Mouse (Mus musculus) lung, embryonic 14.5 days (tissue): Measurements from ENCODE around the gene Tmem38a. TPM values are rescaled to one million over a fixed set of nuclear protein-coding genes. Genes with fewer than 3 reads are reported as not detected.

ENCODE experiments used
- ATAC-seq: fragments of 200-750 bp; cut with Nextera tagmentation; 2 replicates; pipeline ENCODE4 v1.8.0; 2017; ENCODE audit warnings: mild to moderate bottlenecking, moderate TSS enrichment, moderate library complexity; ENCODE audit not compliant: insufficient read depth
- DNase-seq: peaks from one replicate; pipeline ENCODE4 v3.0.0-alpha.2; 2015
- H3K27ac ChIP-seq: fragments of 300-500 bp; sonication (generic); 2 replicates; pipeline ENCODE4 v1.5.1; 2014; ENCODE audit warnings: low read depth, mild to moderate bottlenecking, moderate library complexity
- H3K27me3 ChIP-seq: fragments of 300-500 bp; sonication (generic); 2 replicates; pipeline ENCODE4 v1.6.1; 2014; ENCODE audit warnings: low read length, control low read depth; ENCODE audit not compliant: insufficient read depth
- H3K36me3 ChIP-seq: fragments of 300-500 bp; sonication (generic); 2 replicates; pipeline ENCODE4 v1.6.1; 2014; ENCODE audit warnings: control low read depth; ENCODE audit not compliant: insufficient read depth
- H3K4me1 ChIP-seq: fragments of 300-500 bp; sonication (generic); 2 replicates; pipeline ENCODE4 v1.6.1; 2014; ENCODE audit warnings: antibody characterized with exemption, control low read depth; ENCODE audit not compliant: insufficient read depth
- H3K4me2 ChIP-seq: fragments of 300-500 bp; sonication (generic); 2 replicates; pipeline ENCODE4 v1.6.1; 2014; ENCODE audit warnings: mild to moderate bottlenecking
- H3K4me3 ChIP-seq: fragments of 300-500 bp; sonication (generic); 2 replicates; pipeline ENCODE4 v1.5.1; 2014; ENCODE audit warnings: low read depth, low read length
- H3K9ac ChIP-seq: fragments of 300-500 bp; sonication (generic); 2 replicates; pipeline ENCODE4 v1.6.1; 2014
- H3K9me3 ChIP-seq: fragments of 300-500 bp; sonication (generic); 2 replicates; pipeline ENCODE4 v1.6.1; 2016; ENCODE audit warnings: low read depth, low read length, control low read depth
- CTCF ChIP-seq: IDR thresholded peaks from 2 replicates; pipeline ENCODE4 v1.5.1; 2016; ENCODE audit warnings: antibody characterized with exemption, low read depth
- WGBS: fragments of 180-500 bp; shearing (Covaris S2); extraction: QIAGEN DNeasy Blood & Tissue Kit; methylation state at CpG from one replicate; pipeline ENCODE4 v1.1.7; 2014; 5-methylcytosine and 5-hydroxymethylcytosine counted together
- polyA plus RNA-seq: library from polyadenylated mRNA; unstranded; fragments of >200 nt; fragmentation: Nextera tagmentation; extraction: Ambion mirVana; gene quantifications from 2 replicates; pipeline ENCODE4 v1.2.1, GENCODE M21; 2014

Tmem38a gene
- polyA plus RNA-seq, 1 experiment from 2014 or later = 12.7 TPM

DNA sequence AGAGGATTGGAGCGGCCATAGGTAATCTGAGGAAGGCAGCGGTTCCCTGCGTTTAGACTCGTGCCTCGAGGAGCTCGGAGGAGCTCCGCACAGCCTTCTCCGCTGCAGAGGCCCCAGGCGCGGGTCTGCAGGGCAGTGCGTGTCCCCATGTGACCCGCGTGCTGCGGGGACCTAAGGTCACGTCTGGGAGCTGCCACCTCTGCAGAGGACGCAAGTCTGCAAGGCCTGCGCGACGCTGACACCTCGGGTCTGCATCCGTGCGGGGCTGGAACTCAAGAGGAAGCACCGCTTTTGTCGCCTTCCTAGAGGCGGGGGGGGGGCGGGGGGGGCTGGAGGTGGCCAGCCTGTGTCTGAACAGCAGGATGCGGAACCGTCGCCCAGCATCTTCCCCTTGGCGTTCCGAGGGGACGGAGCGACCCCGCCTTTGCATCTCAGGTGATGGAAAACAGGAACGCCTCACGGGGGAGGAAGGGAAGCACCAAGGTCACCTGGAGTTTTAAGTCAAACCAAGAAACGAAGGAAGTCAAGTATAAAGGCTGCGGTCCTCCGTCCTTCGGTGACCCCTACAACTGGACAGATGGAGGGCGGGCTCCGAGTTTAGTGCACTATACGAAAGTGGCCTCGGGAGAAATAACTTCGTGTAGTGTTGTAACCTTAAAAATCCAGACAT, 23.1 kb upstream of the Tmem38a start:
- Histone ChIP-seq H3K4me1 (no peaks in the 10 kb centered on the region), H3K36me3 (peaks cover 12% of the 10 kb centered on the region; the same call in 1 of the 2 replicates), H3K4me2 (peak overlapping the region; percentile 72), H3K4me3 (peak overlapping the region; percentile 98), H3K9ac (peak overlapping the region; percentile 61), H3K27me3 (no peaks in the 10 kb centered on the region), H3K9me3 (no peaks in the 10 kb centered on the region), H3K27ac (peak overlapping the region; percentile 94)
- TF ChIP-seq CTCF = no peak
- no peak for DNase-seq
- WGBS = under 1% methylated on average over 45 of the region's 45 CpGs
- peak; percentile 69 for ATAC-seq

DNA sequence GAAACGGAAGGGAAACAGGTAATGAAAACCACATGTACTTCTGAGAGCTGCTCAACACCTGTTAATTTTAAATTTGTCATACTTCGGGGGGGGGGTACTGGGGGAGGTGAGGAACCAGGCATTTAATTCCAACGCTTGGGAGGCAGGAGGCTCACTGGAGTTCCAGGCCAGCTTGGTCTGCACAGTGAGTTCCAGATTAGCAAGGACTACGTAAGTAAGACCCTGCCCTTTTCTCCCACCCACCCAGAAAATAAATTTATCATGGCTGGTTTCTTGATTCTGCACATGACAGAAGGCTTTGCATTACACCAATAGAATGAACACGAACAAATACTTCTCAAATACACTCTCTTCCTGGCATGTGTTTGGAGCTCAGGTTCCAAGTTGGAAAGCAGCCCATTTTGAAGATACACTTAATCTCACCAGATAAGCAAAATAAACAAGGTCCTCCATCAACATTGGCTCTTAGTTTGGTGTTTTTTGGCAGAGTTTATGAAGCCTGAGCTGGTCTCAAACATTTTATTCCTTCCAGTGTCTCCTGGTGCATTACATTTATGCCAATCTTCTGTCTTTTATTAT, 22.5 kb upstream of the Tmem38a start:
- H3K27me3 ChIP-seq = no peaks in the 10 kb centered on the region
- H3K4me1 ChIP-seq = no peaks in the 10 kb centered on the region
- no peaks in the 10 kb centered on the region for H3K9me3 ChIP-seq
- peaks cover 6% of the 10 kb centered on the region; the same call in 1 of the 2 replicates for H3K36me3 ChIP-seq
- peak; percentile 88 for DNase-seq
- peak overlapping the region; percentile 61 for H3K9ac ChIP-seq
- peak overlapping the region; percentile 98 for H3K4me3 ChIP-seq
- TF ChIP-seq CTCF = no peak
- ATAC-seq = no peak
- 5% methylated on average over 5 of the region's 5 CpGs for WGBS
- H3K4me2 ChIP-seq = peak overlapping the region; percentile 72
- H3K27ac ChIP-seq = peak overlapping the region; percentile 94; the same call in 1 of the 2 replicates

DNA sequence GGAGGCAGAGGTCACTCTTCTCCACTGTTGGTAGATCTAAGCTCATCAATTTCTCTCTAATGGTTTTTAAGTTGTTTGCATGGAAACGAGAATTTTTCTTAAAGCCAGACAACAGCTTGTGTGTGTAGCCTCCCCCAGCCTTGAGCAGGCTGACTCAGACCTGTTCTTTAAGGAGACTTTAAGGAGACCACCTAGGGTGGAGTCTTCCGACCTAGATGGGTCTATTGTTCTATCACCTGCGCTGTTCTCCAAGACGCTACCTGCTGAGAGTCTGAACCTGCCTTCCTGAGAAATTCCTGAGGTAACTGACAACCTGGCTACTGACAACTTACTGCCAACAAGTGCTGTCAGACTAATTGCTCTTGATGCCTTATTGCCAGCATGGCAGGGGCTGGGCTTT, 16.1 kb upstream of the Tmem38a start:
- Histone ChIP-seq H3K27ac (no peak overlapping the region), H3K9me3 (no peaks in the 10 kb centered on the region), H3K36me3 (peaks cover 5% of the 10 kb centered on the region), H3K4me3 (no peak overlapping the region), H3K9ac (no peak overlapping the region), H3K4me2 (no peak overlapping the region), H3K27me3 (no peaks in the 10 kb centered on the region), H3K4me1 (no peaks in the 10 kb centered on the region)
- TF ChIP-seq CTCF = no peak
- DNase-seq = no peak
- ATAC-seq = no peak; the same call in 1 of the 2 replicates
- 43% methylated on average over 4 of the region's 4 CpGs for WGBS

GRCm38 (mm10) chr8:72561111-72561689, 10.7 kb upstream of the Tmem38a start:
- DNase-seq (no peak), ATAC-seq (no peak)
- H3K9me3 ChIP-seq = no peaks in the 10 kb centered on the region

DNA sequence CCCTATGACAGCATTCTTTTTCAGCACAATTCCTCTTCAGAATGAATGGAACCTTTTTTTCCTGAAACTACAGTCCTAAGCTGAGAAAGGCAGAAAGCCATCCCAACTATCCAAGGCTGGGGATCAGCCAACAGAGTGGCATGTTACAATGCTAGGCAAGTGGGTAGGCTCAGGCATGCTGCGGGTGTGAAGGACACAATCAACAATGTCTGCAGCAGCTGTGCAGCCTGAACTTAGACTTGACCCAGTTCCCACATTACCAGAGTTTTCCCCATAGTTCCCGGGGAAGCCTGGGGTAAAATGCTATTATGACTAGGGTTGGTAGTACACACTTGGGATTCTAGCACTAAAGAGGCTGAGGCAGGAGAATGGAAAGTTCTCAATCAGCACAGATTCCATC, 5.9 kb upstream of the Tmem38a start:
- no peak overlapping the region for H3K4me2 ChIP-seq
- no peak for DNase-seq
- H3K4me3 ChIP-seq = no peak overlapping the region
- H3K27me3 ChIP-seq = no peaks in the 10 kb centered on the region
- H3K4me1 ChIP-seq = peaks cover 7% of the 10 kb centered on the region; the same call in 1 of the 2 replicates
- TF ChIP-seq CTCF = no peak
- no peak for ATAC-seq
- H3K27ac ChIP-seq = no peak overlapping the region
- H3K9ac ChIP-seq = no peak overlapping the region
- 88% methylated on average over 2 of the region's 2 CpGs for WGBS
- peaks cover 61% of the 10 kb centered on the region for H3K36me3 ChIP-seq
- H3K9me3 ChIP-seq = no peaks in the 10 kb centered on the region

More at GRCm38 (mm10) chr8:72561111-72561689, 10.7 kb upstream of the Tmem38a start:
- Histone ChIP-seq H3K27me3 (no peaks in the 10 kb centered on the region), H3K4me2 (no peak overlapping the region), H3K9ac (no peak overlapping the region), H3K36me3 (peaks cover 29% of the 10 kb centered on the region), H3K4me3 (no peak overlapping the region), H3K27ac (no peak overlapping the region), H3K4me1 (no peaks in the 10 kb centered on the region)
- no peak for TF ChIP-seq CTCF
- 86% methylated on average over 1 of the region's 1 CpGs for WGBS

DNA sequence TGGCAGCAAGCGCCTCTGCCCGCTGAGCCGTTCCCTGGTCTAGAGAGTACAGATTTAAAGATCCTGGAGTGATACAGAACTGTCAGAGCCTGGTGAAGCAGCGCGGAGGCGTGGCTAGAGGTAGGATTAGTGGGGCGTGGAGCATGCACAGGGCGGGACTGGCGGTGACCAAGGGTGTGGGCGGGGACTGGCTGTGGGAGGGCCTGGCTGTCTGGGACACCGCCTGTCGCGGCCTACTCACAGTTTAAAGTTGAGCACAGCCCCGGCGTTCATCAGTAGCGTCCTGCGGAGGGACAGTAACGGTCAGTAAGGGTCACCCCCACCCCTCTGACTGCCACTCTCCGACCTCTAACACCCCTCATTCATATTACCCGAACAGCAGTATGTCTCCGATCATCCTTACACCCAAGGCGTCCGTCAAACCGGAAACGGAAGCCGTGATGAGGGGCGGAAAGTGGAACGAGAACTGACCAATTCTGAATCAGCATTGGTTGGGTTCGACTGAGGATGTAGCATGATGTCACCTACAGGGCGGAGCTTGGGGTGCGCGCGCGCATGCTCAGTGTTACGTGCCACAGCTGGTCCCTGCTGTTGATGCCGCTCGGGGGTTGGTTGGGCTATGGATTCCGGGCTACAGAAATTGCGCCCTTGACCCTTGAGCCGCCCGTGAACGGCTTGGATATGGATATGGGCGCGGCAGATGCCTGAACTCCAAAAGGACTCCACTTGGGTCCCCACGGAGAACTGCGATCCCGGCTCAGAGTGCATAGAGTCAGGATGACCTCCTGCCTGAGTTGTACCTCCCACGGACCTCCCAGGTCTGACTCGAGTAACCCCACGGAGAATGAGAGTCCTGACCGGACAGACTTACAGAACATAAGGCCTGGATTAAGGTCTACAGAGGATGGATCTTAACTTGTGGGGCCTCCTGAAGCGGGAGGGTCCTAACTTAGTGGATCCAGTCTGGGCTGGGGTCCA, 933 bp upstream of the Tmem38a start, which contains the start of gene Smim7:
Gene Smim7 (minus strand): TSS at position 456 of the 978 bp plus-strand sequence.
- peak within 1 kb of the TSS; percentile 99 for H3K27ac ChIP-seq
- no peaks in the 10 kb centered on the region for H3K27me3 ChIP-seq
- peak within 1 kb of the TSS; percentile 95 for H3K4me2 ChIP-seq
- TF ChIP-seq CTCF = no peak
- under 1% methylated on average over 52 of the region's 52 CpGs for WGBS
- ATAC-seq (peak; percentile 97), DNase-seq (peak; percentile 99)
- H3K36me3 ChIP-seq = peaks cover 39% of the 10 kb centered on the region
- H3K4me1 ChIP-seq = peaks cover 7% of the 10 kb centered on the region; the same call in 1 of the 2 replicates
- H3K4me3 ChIP-seq = peak within 1 kb of the TSS; percentile 65
- H3K9ac ChIP-seq = peak within 1 kb of the TSS; percentile 70
- no peaks in the 10 kb centered on the region for H3K9me3 ChIP-seq
